Mouse (Mus musculus) olfactory bulb, adult 2 months (tissue): ENCODE measurements around the gene Trappc12. TPM values are rescaled to one million over a fixed set of nuclear protein-coding genes. Genes with fewer than 3 reads are reported as not detected.

ENCODE experiments used
- H3K27ac ChIP-seq: fragments of 200-500 bp; 2 replicates; pipeline ENCODE4 v1.5.1; 2012; ENCODE audit warnings: low read depth, low read length; ENCODE audit not compliant: insufficient read depth
- H3K4me1 ChIP-seq: fragments of 200-500 bp; 2 replicates; pipeline ENCODE4 v1.6.1; 2012; ENCODE audit warnings: low read length; ENCODE audit not compliant: control insufficient read depth, insufficient read depth
- H3K4me3 ChIP-seq: fragments of 200-500 bp; 2 replicates; pipeline ENCODE4 v1.5.1; 2012; ENCODE audit warnings: mild to moderate bottlenecking, low read depth, low read length, moderate library complexity; ENCODE audit not compliant: insufficient read depth
- CTCF ChIP-seq: fragments of 200-500 bp; IDR thresholded peaks from 2 replicates; pipeline ENCODE4 v1.5.1; 2012; ENCODE audit warnings: low read depth, mild to moderate bottlenecking, low read length, moderate library complexity; ENCODE audit not compliant: insufficient read depth
- POLR2A ChIP-seq: fragments of 200-500 bp; IDR thresholded peaks from 2 replicates; pipeline ENCODE4 v1.6.1; 2012; ENCODE audit warnings: mild to moderate bottlenecking, low read depth, low read length, moderate library complexity; ENCODE audit not compliant: insufficient read depth
- WGBS: fragments of 180-500 bp; shearing (Covaris S2); methylation state at CpG from one replicate; pipeline ENCODE4 v1.1.7; 2018; 5-methylcytosine and 5-hydroxymethylcytosine counted together
- polyA plus RNA-seq: library from polyadenylated mRNA; stranded (reverse); fragments of >200 nt; gene quantifications from 2 replicates; pipeline ENCODE4 v1.2.4, GENCODE M21; 2012; ENCODE audit warnings: low replicate concordance; ENCODE audit not compliant: missing spikeins, insufficient read depth, insufficient read length

Gene Trappc12
- polyA plus RNA-seq, 1 experiment = not detected

DNA sequence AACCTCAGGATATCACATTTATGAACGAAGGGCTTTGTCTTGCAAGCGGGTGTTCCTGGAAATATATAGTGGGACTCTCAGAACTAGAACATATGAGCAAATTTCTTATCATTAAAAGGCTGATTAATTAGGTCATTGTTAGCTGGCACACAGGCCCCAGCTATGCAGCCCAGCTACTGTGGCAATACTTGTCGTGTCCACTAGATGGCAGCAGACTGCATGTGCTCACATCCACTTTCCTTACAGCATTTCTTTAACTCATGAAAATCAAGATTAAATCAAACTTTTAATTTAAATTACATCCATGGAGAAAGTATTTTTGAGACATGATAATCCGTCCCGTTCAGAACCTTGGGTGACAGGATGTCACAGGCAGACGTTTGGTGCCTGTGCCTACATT lies 50.6 kb downstream of the Trappc12 start:
- H3K4me3 ChIP-seq = no peak overlapping the region
- TF ChIP-seq CTCF (no peak), POLR2A (no peak)
- WGBS = 8% methylated on average over 6 of the region's 6 CpGs
- peaks cover 30% of the 10 kb centered on the region for H3K4me1 ChIP-seq
- H3K27ac ChIP-seq = peak overlapping the region; percentile 10

DNA sequence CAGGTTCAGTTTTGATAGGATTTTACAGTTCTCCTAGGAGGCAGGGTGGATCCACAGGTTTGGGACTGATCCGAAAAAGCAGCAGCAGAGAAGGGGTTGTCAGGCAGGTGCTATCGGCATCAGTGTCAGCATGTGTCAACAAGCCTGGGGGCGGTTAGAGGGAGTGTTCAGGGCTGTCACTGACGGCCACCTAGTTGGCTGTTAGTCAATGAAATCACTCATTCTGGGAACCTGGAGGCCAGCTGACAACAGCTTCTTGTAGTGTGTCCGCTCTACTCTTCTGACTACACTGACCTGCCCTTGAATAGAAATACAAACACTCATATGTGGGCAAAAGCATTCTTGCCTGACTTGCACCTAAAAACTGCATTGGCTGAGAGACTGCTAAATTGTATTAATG lies 51.2 kb downstream of the Trappc12 start:
- no peak overlapping the region for H3K4me3 ChIP-seq
- WGBS = 63% methylated on average over 5 of the region's 5 CpGs
- peak overlapping the region; percentile 13; the same call in 1 of the 2 replicates for H3K27ac ChIP-seq
- TF ChIP-seq CTCF (no peak), POLR2A (no peak)
- peaks cover 25% of the 10 kb centered on the region for H3K4me1 ChIP-seq

DNA sequence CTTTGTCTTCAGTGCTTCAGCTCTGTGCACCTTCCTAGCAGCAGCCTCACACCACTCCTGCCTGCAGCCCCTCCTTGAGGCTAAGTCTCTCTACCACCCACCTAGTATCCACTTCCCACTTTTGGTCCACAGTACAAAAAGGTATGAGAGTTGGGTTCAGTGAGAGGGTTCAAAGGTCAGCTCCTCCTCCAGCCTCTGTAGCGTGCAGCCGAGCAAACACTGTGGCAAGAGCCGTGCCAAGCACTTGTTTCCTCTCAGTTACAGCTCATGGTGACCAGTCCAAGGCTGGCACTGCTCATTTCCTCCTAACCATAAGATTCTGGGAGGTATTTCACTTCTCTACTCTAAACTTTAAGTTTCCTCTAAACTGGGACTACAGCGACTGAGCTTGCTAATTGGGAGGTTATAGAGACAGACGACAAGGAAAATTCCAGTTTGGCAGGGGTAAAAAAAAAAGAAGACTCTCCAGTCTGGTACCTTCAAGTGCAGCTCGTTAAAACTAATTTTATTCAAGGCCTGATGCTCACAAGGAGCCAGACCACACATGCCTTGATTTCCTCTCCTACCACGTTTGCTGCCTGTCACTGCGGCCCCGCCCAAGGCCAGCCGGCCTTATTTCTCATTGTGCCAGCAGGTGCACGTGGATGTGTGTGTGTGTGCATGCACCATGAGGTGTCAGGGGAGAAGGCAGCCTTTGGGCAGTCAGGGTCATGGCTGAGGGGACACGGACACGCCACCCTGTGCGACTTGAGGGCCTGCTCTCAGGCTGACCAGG lies 52.3 kb downstream of the Trappc12 start:
- no peak overlapping the region for H3K27ac ChIP-seq
- H3K4me1 ChIP-seq = peaks cover 21% of the 10 kb centered on the region
- 63% methylated on average over 14 of the region's 14 CpGs for WGBS
- H3K4me3 ChIP-seq = no peak overlapping the region
- no peak for TF ChIP-seq POLR2A
- TF ChIP-seq CTCF = no peak

DNA sequence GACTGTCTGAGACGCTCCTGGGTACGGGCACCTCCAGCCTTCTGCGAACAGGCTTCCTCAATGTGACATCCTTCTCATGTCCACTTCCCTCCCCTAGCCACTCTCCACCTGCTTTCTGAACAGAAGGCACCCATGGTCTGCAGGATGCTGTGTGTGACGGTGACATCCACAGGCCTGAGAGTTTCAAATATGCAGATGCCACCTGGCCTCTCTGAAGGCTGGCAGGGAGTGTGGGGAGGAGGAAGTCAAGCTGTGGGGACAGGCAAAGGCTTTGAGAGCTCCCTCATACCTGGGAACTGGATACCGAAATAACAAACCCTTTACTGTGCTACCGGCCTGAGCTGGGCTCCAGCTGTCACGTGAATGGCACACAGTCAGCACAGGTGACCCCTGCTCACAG lies 55.5 kb downstream of the Trappc12 start:
- 95% methylated on average over 7 of the region's 7 CpGs for WGBS
- Histone ChIP-seq H3K27ac (no peak overlapping the region), H3K4me3 (no peak overlapping the region), H3K4me1 (peaks cover under 1% of the 10 kb centered on the region)
- TF ChIP-seq POLR2A (no peak), CTCF (no peak)

DNA sequence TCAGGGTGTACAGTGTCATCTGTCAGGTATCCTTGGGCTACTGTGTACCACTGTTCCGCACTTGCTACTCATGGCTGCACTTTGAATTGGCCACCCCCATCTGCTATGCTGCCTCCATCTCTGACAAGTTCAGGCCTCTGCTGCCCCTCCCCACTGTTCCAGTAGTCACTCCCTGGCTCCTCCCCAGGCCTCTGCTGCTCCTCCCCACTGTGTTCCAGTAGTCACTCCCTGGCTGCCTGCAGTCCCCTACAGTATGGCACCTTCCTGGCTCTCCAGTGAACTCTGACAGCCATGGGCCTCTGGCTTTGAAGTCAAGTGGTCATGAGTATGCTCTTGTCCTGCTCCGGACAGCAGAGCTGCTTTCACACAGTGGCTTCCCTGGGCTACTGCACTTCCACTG lies 56.0 kb downstream of the Trappc12 start:
- Histone ChIP-seq H3K4me1 (no peaks in the 10 kb centered on the region; the same call in 1 of the 2 replicates), H3K27ac (no peak overlapping the region), H3K4me3 (no peak overlapping the region)
- TF ChIP-seq CTCF (no peak), POLR2A (no peak)
- 90% methylated on average over 2 of the region's 2 CpGs for WGBS

DNA sequence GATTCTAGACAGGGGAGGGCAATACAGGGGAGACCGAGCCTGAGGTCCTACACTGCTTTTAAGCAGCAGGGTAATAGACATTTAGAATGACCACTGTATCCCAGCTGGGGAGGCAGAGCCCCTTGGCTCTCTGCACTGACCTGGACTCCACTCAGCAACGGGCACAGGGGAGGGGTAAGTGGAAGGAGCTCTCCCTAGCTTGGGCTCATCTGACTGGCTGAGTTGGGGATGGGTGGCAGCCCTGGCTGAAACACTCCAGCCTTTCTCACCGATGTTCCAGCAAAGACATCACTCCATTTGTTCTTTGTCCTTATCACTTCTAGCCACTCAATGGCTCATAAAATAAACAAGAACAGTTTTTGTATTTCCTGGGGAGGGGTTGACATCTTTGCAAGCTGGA lies 56.5 kb downstream of the Trappc12 start:
- no peak for TF ChIP-seq CTCF
- no peak for TF ChIP-seq POLR2A
- Histone ChIP-seq H3K4me1 (no peaks in the 10 kb centered on the region; the same call in 1 of the 2 replicates), H3K27ac (no peak overlapping the region), H3K4me3 (no peak overlapping the region)
- 81% methylated on average over 3 of the region's 3 CpGs for WGBS

DNA sequence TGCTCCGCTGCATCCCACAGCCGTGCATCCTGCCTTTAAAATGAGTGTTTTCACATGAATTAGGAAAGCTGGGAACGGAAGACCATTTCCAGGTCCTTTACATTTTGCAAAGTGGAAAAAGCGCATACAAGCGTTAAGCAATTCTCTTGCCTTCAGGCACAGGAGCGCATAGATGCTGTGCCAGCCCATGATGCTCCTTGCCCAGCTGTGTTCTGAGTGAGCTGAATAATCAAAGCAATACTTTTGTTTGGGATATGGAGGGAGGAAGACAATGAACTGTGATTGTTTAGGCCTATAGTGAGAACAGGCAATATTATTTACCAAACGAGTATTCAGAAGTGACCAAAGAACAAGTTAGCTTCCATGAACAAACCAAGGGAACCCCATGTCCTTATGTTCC lies 59.5 kb downstream of the Trappc12 start:
- no peak overlapping the region for H3K27ac ChIP-seq
- WGBS = 86% methylated on average over 7 of the region's 7 CpGs
- no peaks in the 10 kb centered on the region for H3K4me1 ChIP-seq
- TF ChIP-seq CTCF = no peak
- TF ChIP-seq POLR2A = no peak
- no peak overlapping the region for H3K4me3 ChIP-seq

DNA sequence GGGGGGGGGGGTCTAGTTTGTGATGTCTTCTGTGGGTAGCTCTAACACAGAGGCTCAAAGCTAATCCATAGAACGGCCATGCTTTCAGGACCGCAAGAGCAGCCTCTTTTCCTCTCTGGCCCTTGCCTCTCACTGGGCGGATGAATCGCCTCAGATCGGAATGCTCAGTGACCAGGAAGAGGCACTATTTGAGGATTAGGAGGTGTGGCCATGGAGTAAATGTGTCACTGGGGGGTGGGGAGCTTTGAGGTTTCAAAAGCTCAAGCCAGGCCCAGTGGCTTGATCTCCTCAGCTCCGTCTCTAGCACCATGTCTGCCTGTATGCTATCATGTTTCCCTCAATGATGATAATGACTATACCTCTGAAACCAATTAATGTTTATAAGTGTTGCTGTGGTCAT lies 61.3 kb downstream of the Trappc12 start:
- Histone ChIP-seq H3K4me3 (no peak overlapping the region), H3K27ac (no peak overlapping the region), H3K4me1 (0 out of 2 replicates have a peak, but pooled peaks cover 2% of the 10 kb centered on the region)
- 84% methylated on average over 6 of the region's 6 CpGs for WGBS
- no peak for TF ChIP-seq CTCF

DNA sequence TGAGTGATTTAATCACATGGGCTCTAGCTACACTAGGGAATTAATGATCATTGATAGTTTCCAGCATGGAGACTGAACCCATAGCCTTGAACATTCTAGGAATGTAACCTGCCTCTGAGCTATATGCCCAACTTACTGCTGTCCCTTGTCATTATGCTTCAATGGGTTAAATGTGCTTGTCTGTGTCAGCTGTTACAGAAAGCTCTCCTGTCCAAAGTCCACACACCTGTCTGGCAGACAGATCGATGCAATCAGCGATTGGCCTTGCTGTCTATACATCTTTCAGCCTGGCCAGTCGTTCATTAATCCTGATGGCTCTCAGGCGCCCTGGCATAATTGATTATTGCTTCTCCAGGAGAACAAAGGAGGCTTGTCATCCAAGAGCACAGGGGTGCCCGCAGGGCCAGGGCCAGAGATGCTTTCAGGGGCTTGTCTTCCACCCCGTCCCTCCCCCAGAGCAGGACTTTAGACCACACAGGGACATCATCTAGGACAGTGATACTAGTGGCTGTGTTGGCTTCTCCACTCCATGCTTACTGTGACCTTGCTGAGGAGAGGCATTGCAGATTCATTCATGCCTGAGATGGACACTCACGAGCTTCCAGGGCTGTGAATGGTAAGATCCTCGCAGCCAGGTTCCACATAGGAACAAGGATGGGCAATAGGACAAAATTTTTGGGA lies 63.9 kb downstream of the Trappc12 start:
- no peak overlapping the region for H3K4me3 ChIP-seq
- 61% methylated on average over 8 of the region's 8 CpGs for WGBS
- H3K4me1 ChIP-seq = 0 out of 2 replicates have a peak, but pooled peaks cover 2% of the 10 kb centered on the region
- TF ChIP-seq POLR2A (no peak), CTCF (no peak)
- no peak overlapping the region for H3K27ac ChIP-seq

DNA sequence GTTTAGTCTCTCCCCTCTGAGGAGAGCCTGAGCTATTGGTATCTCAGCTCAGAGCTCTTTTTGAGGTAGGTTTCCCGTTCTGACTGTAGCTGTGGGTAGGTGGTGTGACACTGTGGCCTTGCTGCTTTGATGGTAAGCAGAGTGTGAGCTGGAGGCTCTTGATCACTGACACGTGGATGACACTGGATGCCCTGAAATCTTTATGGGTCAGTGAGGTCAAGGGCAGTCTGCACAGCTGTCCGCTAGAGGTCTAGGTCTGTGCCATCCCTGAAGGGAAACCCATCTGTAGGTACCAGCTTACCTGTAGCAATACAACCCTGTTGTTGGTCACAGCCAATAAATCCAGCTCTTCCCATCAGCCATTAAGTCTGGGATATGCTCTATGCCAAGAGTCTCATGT lies 64.5 kb downstream of the Trappc12 start:
- Histone ChIP-seq H3K4me3 (no peak overlapping the region), H3K27ac (no peak overlapping the region), H3K4me1 (0 out of 2 replicates have a peak, but pooled peaks cover 2% of the 10 kb centered on the region)
- WGBS = 90% methylated on average over 3 of the region's 3 CpGs
- TF ChIP-seq CTCF = no peak
- TF ChIP-seq POLR2A = no peak
